Mouse (Mus musculus): ENCODE data around the gene Plekhg2.
A peak's percentile ranks its signal among the peaks of the same experiment; 100 is the strongest.

The Plekhg2 gene

GRCm38 (mm10) chr7:28383606-28384005, 11.2 kb upstream of the Plekhg2 start:
- DNase-seq (ENCODE audit: low read depth, low spot score): peak; percentile 41

GRCm38 (mm10) chr7:28382981-28383396, 10.6 kb upstream of the Plekhg2 start:
- peak; percentile 95 for DNase-seq (ENCODE audit: low read depth, low spot score)

- DNase-seq (ENCODE audit: low read depth, low spot score): peak; percentile 90
Observed at GRCm38 (mm10) chr7:28382347-28382951, 10.1 kb upstream of the Plekhg2 start.

- peak; percentile 97 for DNase-seq (ENCODE audit: low read depth, low spot score)
Observed at GRCm38 (mm10) chr7:28381938-28382337, 9.5 kb upstream of the Plekhg2 start.

GRCm38 (mm10) chr7:28381017-28381790, 8.8 kb upstream of the Plekhg2 start:
- DNase-seq (ENCODE audit: low read depth, low spot score): peak; percentile 98

GRCm38 (mm10) chr7:28380237-28381016, 8.0 kb upstream of the Plekhg2 start, which contains the start of gene Zfp36:
Gene Zfp36 (minus strand): TSS chr7:28380253.
- peak; percentile 53 for DNase-seq (ENCODE audit: low read depth, low spot score)

- peak; percentile 97 for DNase-seq (ENCODE audit: low read depth, low spot score)
Observed at GRCm38 (mm10) chr7:28378769-28379651, 6.6 kb upstream of the Plekhg2 start.

GRCm38 (mm10) chr7:28378066-28378690, 5.8 kb upstream of the Plekhg2 start:
- peak; percentile 79 for DNase-seq (ENCODE audit: low read depth, low spot score)

- peak; percentile 60 for DNase-seq (ENCODE audit: low read depth, low spot score)
Observed at GRCm38 (mm10) chr7:28377190-28378065, 5.0 kb upstream of the Plekhg2 start.

GRCm38 (mm10) chr7:28376011-28376771, 3.8 kb upstream of the Plekhg2 start:
- DNase-seq (ENCODE audit: low read depth, low spot score): peak; percentile 90

GRCm38 (mm10) chr7:28375176-28375921, 3.0 kb upstream of the Plekhg2 start:
- DNase-seq (ENCODE audit: low read depth, low spot score): peak; percentile 96

- DNase-seq (ENCODE audit: low read depth, low spot score): peak; percentile 76
Observed at GRCm38 (mm10) chr7:28374647-28375046, 2.2 kb upstream of the Plekhg2 start.

- DNase-seq (ENCODE audit: low read depth, low spot score): peak; percentile 61
Observed at GRCm38 (mm10) chr7:28373891-28374495, 1.6 kb upstream of the Plekhg2 start.

- DNase-seq (ENCODE audit: low read depth, low spot score): peak; percentile 93
Observed at GRCm38 (mm10) chr7:28373131-28373581, 757 bp upstream of the Plekhg2 start.

GRCm38 (mm10) chr7:28371514-28371989, 847 bp downstream of the Plekhg2 start:
- peak; percentile 63 for DNase-seq (ENCODE audit: low read depth, low spot score)

- DNase-seq (ENCODE audit: low read depth, low spot score): peak; percentile 40
Observed at GRCm38 (mm10) chr7:28370977-28371513, 1.4 kb downstream of the Plekhg2 start.

GRCm38 (mm10) chr7:28370051-28370450, 2.3 kb downstream of the Plekhg2 start:
- DNase-seq (ENCODE audit: low read depth, low spot score): no peak

All from CD4-positive helper T cell, adult 2 months (primary cell).